Mouse (Mus musculus) CH12F3 (cell line): ENCODE data around the gene Rgcc.

Experiments used
- in situ Hi-C: fragments of 300-500 bp; cut with MboI; formaldehyde crosslinking; loops from 2 replicates; pipeline ENCODE4 v1.14.3; 2020; ENCODE audit warnings: low sequenced_read_pairs

The Rgcc gene

DNA sequence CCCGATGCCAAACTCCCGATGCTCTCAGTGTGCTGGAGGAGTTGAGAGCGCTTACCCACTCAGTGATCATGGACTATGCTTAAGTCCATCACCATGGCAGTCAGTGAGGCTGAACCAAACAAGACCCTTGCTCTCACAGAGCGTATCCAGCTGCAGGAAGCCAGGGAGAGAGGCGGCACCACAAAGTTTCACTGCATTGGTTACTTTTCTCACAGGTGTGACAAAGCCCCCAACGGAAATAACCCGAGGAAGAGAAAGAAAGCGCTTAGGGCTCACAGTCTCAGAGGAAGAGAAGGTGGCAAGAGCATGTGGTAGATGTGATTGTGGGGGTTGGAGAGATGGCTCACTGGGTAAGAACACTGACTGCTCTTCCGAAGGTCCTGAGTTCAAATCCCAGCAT lies 21.0 kb downstream of the Rgcc start:
- in situ Hi-C loops: no loop called here

DNA sequence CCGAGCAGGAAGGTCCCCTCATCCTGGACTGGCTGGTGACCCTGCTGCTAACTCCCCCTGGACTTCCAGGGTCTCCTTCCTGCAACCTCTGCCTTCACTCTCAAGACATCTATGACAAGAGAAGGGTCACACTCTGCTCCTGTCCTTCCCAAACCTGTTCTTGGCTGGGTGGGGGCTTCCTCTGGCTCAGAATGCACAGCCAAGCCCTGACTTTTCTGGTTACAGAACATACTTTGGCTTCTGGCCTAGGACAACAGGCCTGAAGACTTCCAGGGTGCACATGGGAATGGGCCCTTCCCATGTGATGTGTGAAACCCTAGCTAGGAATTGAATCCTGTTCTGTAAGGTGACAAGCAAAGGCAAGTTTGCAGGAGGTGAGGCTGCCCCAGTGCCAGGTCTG lies 22.0 kb downstream of the Rgcc start:
- in situ Hi-C loops: no loop called here

DNA sequence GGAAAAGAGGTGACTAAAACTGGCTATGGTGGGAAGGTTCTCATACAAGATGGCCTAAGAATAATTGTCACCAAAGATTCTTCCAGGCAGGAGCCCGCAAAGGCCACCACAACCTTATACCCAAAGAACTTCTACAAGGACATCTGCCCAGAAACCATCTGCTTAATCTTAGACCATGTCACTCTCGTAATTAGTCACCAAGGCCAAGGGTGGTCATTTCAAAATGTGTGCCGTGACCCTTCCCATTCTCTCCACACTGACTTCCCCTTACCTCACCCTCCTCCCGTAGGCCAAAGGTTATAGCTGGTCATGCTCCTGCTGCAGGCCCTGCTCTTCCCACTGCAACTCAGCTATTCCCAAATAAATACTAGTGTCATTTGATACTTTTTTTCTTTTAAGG lies 22.5 kb downstream of the Rgcc start:
- in situ Hi-C loops: no loop called here

DNA sequence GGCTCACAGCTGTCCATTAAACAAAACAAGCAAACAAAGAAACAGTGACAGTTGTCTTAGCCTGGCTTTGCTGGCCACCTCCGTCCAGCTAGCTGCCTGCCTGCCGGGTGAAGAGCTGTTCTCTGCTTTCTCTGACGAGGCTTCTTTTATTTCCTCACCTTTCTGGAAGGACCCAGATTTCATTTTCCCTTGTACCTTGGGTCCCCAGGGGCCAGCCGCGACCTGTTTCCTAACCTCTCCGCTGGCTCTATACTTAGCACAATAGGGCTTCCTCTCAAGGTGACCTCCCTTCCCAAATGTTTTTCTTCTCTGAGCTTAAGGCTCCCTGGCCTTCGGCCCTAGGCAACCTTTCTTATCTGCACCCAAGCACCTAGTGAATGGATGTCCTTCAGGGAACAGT lies 23.5 kb downstream of the Rgcc start:
- in situ Hi-C loops: no loop called here

DNA sequence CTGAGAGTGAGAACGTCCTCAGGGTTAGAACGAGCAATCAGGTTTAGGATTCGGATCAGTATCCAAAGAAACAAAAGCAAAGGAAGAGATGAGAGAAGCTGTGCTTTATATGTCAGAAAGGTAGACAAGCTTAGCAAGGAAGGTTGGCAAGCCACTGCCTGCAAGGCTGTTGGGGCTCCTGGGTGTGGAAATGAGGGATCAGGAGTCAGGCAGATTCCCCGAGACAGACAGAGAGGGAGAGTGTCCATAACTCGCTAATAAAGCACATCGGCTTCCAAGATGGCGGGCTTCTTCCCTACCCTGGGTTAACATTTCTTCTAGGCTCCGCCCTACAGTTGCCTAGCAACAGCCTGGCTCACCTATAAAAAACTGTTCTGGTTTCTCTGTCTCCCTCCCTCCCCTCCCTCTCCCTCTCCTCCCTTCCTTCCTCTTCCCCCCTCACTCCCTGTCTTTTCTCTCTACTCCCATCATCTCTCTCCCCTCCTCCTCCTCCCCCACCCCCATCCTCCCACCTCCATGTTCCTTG lies 25.5 kb downstream of the Rgcc start:
- in situ Hi-C loops: no loop called here

DNA sequence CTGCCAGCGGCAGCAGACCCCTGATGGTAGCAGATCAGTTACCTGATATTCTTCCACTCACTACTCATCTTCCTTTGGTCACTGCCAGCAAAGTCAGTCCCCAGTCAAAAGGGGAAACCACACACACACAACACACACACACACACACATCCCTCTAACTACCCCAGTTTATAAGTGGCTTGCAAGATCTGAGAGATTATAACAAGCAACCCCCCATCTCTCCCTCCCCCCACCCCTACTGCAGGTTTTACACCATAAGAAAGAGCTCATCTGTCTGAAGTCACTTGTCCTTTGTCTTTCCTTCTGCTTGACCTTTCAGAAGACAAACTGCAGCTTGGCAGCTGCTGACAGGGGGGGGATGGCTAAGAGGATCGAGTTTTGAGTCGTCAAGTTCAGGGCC lies 26.0 kb downstream of the Rgcc start:
- in situ Hi-C loops: no loop called here

DNA sequence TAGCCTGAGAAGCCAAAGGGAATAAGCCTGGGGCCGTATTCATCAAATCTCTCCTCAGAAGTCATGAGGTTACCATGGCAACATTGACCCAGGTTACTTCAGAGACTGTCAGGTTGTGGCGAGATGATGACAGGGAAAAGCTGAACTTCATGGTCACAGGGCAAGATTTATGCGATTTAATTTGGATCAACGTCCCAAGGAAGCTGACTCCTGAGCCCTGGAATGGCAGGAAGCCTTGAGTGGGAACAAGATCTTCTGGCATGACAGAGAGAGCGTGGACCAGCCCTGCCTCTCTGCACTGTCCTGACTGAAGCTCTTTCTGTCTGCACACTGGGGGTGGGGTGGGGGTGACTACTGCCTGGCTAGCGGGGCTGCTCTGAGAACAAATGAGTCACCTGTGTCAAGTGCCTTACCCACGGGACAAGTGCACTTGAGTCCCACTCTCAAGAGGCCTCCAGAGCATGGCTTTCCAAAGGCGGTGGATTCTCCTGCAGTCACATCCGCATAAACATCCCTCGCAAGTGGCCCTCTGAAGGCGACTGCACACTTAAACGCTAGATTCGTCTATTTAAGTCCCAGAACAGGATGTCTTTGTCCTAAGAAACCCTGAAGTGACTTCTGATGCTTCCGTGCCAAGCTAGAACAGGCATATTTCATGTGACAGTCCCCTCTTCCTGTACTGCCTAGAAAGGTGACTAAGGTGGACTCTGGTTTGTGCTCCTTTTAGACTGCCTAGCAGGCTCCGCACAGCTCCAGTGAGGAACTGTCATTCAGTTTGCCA lies 27.6 kb downstream of the Rgcc start:
- in situ Hi-C loops: no loop called here

DNA sequence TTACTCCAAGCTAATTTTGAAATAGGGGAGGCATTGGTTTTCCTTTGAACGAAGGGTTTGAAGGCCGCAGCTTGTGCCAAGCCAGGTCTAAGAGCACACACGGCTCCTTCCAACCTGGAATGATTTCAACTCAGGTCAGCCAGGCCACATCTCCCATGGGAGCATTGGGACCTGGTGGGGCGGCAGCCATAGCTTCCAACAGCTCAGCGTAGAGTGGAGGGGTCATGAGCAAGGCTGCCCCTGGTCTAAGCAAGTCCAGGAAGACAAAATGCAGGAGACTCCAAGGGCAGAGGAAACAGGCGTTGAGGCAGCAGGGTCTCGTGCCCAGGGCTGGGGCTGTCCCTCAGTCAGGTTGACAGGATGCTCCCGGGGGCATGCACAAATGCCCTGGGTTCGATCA lies 28.5 kb downstream of the Rgcc start:
- in situ Hi-C loops: no loop called here

DNA sequence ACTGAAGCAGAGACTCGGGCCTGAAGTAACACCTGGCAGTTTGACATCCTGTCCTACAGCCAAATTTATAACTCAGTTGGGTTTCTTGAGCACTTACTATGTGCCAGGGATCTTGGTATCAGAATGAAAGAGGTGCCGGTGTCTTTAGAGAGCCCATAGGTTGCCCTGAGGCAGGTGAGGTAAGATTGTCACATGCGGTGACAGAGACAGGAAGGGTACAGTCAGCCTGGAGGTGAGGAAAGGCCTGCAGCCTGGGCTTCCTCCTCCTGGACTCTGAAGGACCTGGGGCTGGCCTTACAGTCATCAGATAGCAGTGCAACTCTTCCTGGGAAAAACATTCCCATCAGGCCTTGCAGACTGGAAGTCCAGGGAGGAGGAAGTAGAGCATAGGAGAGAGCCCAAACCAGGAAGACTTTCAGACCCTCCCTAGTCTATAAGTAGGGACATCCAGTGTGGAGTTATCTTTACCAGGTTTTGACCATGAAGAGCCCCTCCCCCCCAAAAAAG lies 29.2 kb downstream of the Rgcc start:
- in situ Hi-C loops: no loop called here

DNA sequence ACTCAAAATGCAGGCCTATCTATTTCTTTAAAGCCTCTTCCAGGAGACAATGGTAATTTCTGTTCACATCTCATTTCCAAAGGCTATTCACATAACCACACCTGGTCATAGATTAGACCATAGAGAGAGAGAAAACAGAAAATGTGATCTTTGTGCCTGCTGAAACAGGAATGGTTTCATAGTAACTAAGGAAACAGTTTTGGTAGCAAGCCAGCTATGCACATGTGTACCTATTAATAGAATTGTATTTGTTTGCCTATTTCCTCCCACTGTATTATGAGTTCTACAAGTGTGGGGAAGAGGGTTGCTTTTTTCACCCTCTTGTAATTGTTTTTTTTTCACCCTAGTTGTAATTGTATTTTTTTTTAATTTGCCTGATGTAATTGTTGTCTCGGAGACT lies 31.9 kb downstream of the Rgcc start:
- in situ Hi-C loops: no loop called here

DNA sequence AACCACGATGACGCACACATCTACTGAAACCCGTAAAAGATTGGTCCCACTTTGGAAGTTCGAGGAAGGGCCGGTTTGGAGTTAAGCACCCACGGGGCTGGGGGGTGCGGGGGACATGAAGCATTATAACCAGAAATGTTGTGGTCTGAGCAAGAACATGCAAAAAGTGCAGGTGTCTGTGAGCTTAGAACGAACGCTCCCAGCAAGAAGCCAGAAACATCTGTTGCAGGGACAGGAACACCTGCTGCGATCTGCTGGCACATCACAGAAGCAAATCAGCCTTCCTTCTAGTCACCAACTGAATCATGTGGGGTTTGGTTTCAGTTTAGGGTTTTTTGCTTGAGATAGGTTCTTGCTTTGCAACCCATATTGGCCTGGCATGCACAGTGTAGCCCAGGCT lies 33.6 kb downstream of the Rgcc start:
- in situ Hi-C loops: no loop called here

DNA sequence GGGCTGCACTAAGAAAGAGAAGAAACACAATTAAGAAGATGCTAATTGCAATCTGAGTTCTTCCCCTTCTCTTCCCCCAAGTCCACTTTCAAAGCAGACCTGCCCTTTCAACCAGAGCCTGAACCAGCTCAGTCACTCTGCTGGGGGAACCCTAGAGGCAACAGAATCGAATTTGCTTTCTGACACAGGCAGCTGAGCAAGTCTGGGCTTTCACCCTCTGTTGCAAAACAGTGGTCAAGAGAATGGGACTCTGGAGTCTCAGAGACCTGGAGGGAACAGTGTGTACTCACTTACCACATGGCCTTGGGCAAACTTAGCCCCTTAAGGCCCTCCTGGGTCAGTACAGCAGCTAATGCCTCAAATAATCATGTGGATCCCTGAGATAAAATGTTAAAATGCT lies 34.1 kb downstream of the Rgcc start:
- in situ Hi-C loops: no loop called here

DNA sequence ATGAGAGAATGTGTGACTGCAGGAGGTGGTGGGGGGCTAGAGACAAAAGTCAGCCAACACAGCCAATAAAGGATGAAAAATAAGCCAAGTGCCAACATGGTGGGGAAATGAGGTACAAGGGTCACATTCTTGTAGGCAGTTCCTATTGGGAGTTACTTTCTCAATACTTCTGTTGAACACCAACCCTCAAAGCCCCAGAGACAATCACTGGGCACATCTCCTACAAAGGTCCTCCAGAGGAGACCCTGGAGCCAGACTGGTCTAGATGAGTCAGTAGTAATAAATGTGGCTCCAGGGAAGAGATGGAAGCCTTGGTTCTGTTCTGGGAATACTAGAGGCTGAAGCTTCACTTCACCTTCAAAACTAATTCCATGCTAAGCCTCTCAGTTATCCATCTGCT lies 35.0 kb downstream of the Rgcc start:
- in situ Hi-C loops: no loop called here

DNA sequence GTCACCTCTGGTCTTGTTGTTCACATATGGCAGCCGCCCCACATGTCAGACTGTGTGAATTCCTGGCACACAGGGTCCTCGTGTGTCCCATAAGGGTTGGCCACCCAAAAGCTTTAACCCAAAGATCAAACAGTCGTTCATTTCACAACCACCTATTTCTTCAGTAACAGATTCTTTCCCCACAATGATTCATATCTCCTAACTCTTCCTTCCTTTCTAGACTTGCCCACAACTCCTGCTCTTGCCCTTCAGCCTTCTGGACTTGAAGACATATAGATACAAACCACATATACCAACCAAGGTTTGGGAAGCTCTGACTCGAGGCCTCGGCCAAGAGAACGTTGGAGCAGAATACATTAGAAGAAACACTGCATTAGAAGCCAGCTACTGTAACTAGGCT lies 35.7 kb downstream of the Rgcc start:
- in situ Hi-C loops: no loop called here

DNA sequence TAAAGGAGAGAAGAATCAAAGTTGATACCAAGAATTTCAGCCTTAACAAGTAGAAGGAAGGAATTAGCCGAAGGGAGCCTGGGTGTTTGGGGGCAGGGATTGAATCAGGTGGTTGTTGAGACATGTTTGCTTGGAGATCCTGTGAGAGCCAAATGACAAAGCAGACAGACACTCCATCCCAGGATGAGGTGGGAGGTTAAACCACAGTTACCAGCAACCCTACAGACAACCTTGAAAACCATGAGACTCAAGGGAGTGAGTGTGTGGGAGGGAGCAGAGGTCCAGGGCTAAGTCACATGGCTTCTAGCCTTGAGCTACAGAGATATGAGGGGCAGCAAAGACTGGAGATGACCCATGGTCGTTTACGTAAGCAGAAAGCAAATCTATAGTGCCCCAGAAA lies 38.1 kb downstream of the Rgcc start:
- in situ Hi-C loops: no loop called here

DNA sequence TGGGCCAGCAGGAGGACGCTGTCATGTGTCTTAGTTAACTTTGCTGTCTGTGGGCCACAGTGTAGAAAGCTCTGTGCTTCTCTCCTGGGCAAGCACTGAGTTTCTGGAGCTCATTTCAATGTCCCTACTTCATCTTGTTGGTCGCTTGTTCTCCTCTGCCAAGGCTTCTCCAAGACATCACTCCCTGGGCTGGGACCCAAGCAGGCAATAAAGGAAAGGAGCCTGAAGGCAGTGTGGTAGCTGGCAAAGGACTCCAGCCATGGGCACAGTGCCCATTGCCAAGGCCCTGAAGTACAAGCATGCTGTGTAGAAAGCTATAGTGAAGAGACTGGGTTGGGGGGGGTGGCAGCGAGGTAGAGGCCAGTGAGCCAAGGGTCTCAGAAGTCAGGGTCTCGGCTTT lies 38.8 kb downstream of the Rgcc start:
- in situ Hi-C loops: no loop called here

DNA sequence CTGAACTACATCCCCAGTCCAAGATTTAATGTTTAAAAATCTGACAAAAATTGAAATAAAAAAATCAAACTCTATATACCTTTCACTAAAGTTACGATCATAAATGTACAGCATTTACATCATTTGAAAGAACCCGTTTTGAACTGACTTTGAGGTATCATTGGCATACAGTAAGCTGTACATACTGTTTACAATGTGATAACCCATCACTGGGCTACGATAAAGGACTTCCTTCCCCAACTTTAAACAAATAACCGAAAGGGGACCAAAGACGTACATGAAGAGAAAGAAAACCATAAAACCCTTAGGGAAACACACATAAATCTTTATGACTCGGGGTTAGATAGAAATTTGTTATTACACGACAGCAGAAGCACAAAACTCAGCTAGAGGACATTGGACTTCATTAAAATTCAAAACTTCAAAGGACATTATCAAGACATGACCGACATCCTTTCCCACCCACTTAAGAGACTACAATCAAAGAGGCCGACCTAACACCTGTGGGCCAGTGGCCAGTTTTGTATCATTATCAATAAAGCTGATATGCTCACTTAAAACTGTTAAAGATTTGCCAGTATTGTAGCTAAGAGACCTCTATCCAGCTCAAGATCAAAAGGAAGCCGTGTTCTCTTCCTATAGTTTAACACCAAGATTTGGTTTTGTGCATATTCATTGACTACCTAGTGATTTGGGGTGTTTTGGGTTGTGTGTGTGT lies 42.2 kb downstream of the Rgcc start:
- in situ Hi-C loops: no loop called here

DNA sequence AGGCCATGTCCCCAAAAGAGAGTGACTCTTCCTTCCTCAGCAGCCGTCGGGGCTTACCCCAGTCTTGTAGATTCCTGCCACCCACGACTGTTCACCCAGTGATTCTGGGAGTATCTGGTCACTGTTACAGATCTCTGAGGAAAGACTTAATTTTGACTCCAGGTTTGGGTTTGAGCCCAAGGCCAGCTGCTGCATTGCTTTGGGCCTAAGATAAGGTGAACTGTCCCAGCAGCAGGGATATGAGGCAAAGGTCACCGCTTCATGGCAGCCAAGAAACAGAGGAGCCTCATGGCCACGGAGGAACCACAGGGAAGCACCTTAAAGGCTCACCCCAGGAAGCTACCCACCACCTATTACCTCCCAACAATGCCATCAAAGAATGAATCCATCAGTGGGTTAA lies 44.8 kb downstream of the Rgcc start:
- in situ Hi-C loops: no loop called here

DNA sequence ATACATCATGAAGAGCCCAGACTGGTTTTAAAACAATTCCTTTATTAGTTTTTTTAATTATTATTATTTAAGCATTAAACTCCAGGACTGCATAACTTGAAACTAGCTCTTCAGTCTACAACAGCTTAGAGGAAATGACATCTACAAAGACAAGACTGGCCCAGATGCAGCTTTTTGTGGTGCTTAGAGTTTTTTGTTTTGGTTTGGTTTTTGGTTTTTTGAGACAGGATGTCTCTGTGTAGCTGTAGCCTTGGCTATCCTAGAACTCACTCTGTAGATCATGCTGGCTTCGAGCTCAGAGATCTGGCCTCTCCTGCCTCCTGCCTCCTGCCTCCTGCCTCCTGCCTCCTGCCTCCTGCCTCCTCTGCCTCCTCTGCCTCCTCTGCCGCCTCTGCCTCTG lies 45.7 kb downstream of the Rgcc start:
- in situ Hi-C loops: no loop called here

DNA sequence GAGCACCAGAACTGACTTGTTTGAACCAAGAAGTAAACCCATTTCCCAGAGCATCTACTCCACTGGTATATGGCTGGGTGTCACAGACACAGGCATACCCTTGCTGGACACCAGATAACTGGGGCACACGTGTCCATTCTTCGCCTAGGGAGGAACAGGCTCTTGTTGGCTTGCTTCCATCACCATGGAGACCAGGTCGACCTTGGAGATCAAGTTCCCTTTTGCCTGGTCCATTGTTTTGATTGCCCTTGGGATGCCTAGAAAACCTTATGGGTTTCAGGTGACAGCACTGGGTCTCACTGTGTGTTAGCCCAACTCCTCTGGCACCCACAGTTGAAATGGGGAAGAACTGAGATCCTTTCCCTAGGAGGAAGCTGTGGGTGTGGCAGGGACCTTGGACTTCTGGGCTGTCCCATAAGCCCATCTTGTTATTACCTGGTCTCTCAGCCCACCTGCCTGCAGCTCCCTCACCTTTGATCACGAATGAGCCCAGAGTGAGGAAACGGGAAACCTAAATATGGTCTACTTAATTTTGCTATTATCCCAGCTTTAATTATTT lies 49.6 kb downstream of the Rgcc start:
- in situ Hi-C loops: no loop called here

DNA sequence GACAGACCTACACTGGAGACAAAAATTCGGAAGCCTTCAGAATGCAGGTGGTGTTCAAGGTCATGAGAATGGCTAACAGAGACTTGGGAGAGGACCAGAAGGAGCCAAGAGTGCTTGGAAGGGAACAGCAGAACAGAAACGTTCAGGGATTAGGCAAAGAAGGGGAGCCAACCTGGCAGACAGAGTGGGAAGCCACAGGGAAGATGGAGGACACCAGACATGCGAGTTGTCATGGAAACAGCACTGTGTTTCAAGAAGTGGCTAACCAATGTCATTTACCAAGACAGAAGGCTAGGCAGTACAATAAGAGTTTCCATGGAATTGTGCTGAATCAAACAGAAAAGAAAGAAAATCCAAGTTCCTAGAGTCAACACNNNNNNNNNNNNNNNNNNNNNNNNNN lies 56.9 kb downstream of the Rgcc start:
- in situ Hi-C loops: no loop called here
